ENCODE assay signal across 13 mouse cellular contexts in the genomic region with DNA sequence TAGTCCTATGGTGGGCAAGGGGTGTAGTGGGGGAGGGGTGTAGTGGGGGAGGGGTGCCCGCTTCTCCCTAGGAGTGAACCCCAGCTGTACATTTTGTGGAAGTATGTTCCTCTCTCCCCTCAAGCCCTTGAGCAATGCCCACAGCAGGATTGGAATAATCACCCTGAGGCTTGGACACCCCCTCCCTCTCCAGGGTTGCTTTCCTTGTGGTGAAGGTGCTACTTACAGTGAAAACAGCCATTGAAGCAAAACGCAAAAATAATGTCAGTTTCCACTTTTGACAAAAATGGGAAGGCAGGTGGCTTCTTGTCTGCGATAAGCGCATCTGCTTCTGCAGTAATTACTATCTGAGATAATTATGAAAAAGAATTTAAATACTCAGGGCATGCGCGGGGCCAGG.
"Had no signal": no experiment of that assay in that cellular context is flagged by ENCODE, and none has a peak within 500 bp of the region (broad histone marks: within the 10 kb centered on the region; RNA-seq: fewer than 3 reads in every experiment).

No protein-coding gene starts in this region.

- DNase-seq: kidney, postnatal 36 days; layer of hippocampus, adult 9-11 months; left cerebral cortex, postnatal 4 days; lung, adult 18-20 months; right cerebral cortex, postnatal 4 days; spleen, adult 18-20 months; thymus, adult 18-20 months; thymus, postnatal 14 days had no signal

- ATAC-seq: midbrain, embryonic 13.5 days had no signal

- H3K9ac ChIP-seq: limb, embryonic 13.5 days; liver, embryonic 14.5 days; midbrain, embryonic 13.5 days; neural tube, embryonic 12.5 days had no signal

- H3K36me3 ChIP-seq: limb, embryonic 13.5 days; midbrain, embryonic 13.5 days; neural tube, embryonic 12.5 days had no signal

- H3K27ac ChIP-seq: kidney, postnatal 0 days; limb, embryonic 13.5 days; liver, embryonic 14.5 days; midbrain, embryonic 13.5 days; neural tube, embryonic 12.5 days had no signal

- H3K9me3 ChIP-seq: limb, embryonic 13.5 days; midbrain, embryonic 13.5 days; neural tube, embryonic 12.5 days had no signal

- H3K4me2 ChIP-seq: limb, embryonic 13.5 days; midbrain, embryonic 13.5 days; neural tube, embryonic 12.5 days had no signal

- H3K4me3 ChIP-seq: limb, embryonic 13.5 days; midbrain, embryonic 13.5 days; neural tube, embryonic 12.5 days had no signal
